Mouse (Mus musculus): ENCODE results near the gene Triobp.

DNA sequence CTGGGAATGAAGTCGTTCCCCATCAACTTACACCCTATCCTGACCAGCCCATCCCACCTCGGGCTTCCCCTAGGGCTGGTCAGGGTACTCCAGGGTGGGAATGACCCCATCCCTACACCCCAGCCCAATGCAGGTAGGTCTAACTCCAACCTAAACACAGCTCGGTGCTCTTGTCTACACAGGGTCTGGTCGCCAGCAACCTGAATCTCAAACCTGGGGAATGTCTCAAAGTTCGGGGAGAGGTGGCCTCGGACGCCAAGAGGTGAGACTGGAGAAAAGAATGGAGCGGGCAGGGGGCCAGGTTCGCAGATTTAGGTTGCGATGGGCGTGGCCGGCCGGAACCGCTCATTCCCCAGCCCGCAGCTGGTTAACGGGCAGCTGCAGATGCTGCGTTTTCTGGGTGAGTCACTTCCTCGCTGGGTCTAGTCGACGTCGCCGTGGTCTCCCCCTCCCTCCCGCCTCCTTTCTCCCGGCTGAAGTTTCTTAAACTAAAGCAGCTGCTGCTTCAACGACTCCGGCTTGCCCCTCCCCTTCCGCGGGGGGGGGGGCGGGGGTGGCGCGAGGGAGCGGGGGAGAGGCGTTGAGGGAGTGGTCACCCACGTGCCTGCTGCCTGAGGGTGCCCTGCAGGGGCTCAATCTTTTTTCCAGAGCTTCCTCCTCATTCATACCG lies 19.6 kb upstream of the Triobp start:
- TF ChIP-seq CTCF (IDR thresholded peaks at IDR 0.05; ENCODE audit: control insufficient read depth, insufficient read depth, low read length), result no peak
- TF ChIP-seq POLR2A (IDR thresholded peaks at IDR 0.05; ENCODE audit: borderline replicate concordance, control insufficient read depth, low read depth, low read length), result peak; percentile 44; the same call in 1 of the 2 replicates
